Mouse (Mus musculus) lung, postnatal 0 days (tissue): ENCODE results near the gene Lrrn4cl.

Experiments used
- CTCF ChIP-seq: IDR thresholded peaks from 2 replicates; pipeline ENCODE4 v1.5.1; 2016; ENCODE audit warnings: antibody characterized with exemption, mild to moderate bottlenecking
- EP300 ChIP-seq: IDR thresholded peaks from 2 replicates; pipeline ENCODE4 v1.6.1; 2016; ENCODE audit warnings: antibody characterized with exemption, mild to moderate bottlenecking, control low read depth

- TF ChIP-seq CTCF (no peak), EP300 (no peak)
Observed at GRCm38 (mm10) chr19:8864265-8864664, 13.7 kb downstream of the Lrrn4cl start.
